Mouse (Mus musculus) thymus, adult 2 months (tissue): ENCODE measurements at regions not wholly inside any gene's neighbourhood (a gene's known extent, or its start where the extent isn't known, plus 50 kb on each side); places are given as distances from the start of the nearest gene placed in this dataset.

Experiments
- DNase-seq: peaks from one replicate; pipeline ENCODE4 v3.0.0; 2021
- H3K27ac ChIP-seq: fragments of 200-500 bp; 2 replicates; pipeline ENCODE4 v1.5.1; 2012; ENCODE audit warnings: low read length, control low read depth; ENCODE audit not compliant: control insufficient read depth, insufficient read depth
- H3K27me3 ChIP-seq: fragments of 200-500 bp; 2 replicates; pipeline ENCODE4 v1.6.1; 2012; ENCODE audit warnings: mild to moderate bottlenecking, low read length, moderate library complexity, mixed read lengths; ENCODE audit not compliant: control insufficient read depth, insufficient read depth
- H3K36me3 ChIP-seq: fragments of 200-500 bp; 2 replicates; pipeline ENCODE4 v1.6.1; 2012; ENCODE audit warnings: mild to moderate bottlenecking, low read length, moderate library complexity; ENCODE audit not compliant: control insufficient read depth, insufficient read depth
- H3K4me1 ChIP-seq: fragments of 200-500 bp; replicated peaks from 2 replicates; pipeline ENCODE4 v1.6.1; 2012; ENCODE audit warnings: low read length; ENCODE audit not compliant: control insufficient read depth, insufficient read depth
- H3K4me3 ChIP-seq: fragments of 200-500 bp; 2 replicates; pipeline ENCODE4 v1.5.1; 2012; ENCODE audit warnings: mild to moderate bottlenecking, low read length, control low read depth, moderate library complexity; ENCODE audit not compliant: control insufficient read depth, insufficient read depth
- CTCF ChIP-seq: fragments of 200-500 bp; IDR thresholded peaks from 2 replicates; pipeline ENCODE4 v1.5.1; 2012; ENCODE audit warnings: mild to moderate bottlenecking, control low read depth, low read length, moderate library complexity, borderline replicate concordance; ENCODE audit not compliant: control insufficient read depth, poor library complexity, insufficient read depth; ENCODE audit errors: extremely low read depth
- POLR2A ChIP-seq: fragments of 200-500 bp; IDR thresholded peaks from 2 replicates; pipeline ENCODE4 v1.6.1; 2012; ENCODE audit warnings: mild to moderate bottlenecking, low read length, control low read depth, moderate library complexity; ENCODE audit not compliant: control insufficient read depth, poor library complexity, insufficient read depth; ENCODE audit errors: extremely low read depth
- WGBS: fragments of 180-500 bp; shearing (Covaris S2); methylation state at CpG from one replicate; pipeline ENCODE4 v1.1.7; 2018; 5-methylcytosine and 5-hydroxymethylcytosine counted together

- Histone ChIP-seq H3K4me3 (no peak overlapping the region), H3K27me3 (no peaks in the 10 kb centered on the region), H3K36me3 (no peaks in the 10 kb centered on the region), H3K27ac (no peak overlapping the region), H3K4me1 (no peaks in the 10 kb centered on the region)
- DNase-seq, result no peak
- 94% methylated on average over 15 of the region's 15 CpGs for WGBS
- TF ChIP-seq POLR2A, result no peak
- TF ChIP-seq CTCF, result no peak
These were observed 398.1 kb downstream of the Cd83 start for GRCm38 (mm10) chr13:44182544-44183191.

- no peak for DNase-seq
- H3K4me3 ChIP-seq, result no peak overlapping the region
- no peak for TF ChIP-seq POLR2A
- no peak for TF ChIP-seq CTCF
- H3K27me3 ChIP-seq, result no peaks in the 10 kb centered on the region
- no peak overlapping the region for H3K27ac ChIP-seq
- H3K4me1 ChIP-seq, result peaks cover 5% of the 10 kb centered on the region
- no peaks in the 10 kb centered on the region for H3K36me3 ChIP-seq
- WGBS, result 95% methylated on average over 5 of the region's 5 CpGs
These were observed 410.8 kb downstream of the Cd83 start for GRCm38 (mm10) chr13:44195365-44195764.

- TF ChIP-seq CTCF, result no peak
- TF ChIP-seq POLR2A, result no peak
- Histone ChIP-seq H3K4me1 (peaks cover 23% of the 10 kb centered on the region), H3K4me3 (no peak overlapping the region), H3K27ac (no peak overlapping the region), H3K36me3 (no peaks in the 10 kb centered on the region), H3K27me3 (no peaks in the 10 kb centered on the region)
- DNase-seq, result no peak
- WGBS, result 88% methylated on average over 4 of the region's 4 CpGs
These were observed 421.5 kb downstream of the Cd83 start for GRCm38 (mm10) chr13:44206042-44206441.

- 93% methylated on average over 4 of the region's 4 CpGs for WGBS
- Histone ChIP-seq H3K4me1 (peaks cover 23% of the 10 kb centered on the region), H3K4me3 (no peak overlapping the region), H3K27me3 (no peaks in the 10 kb centered on the region), H3K36me3 (no peaks in the 10 kb centered on the region), H3K27ac (no peak overlapping the region)
- no peak for DNase-seq
- TF ChIP-seq CTCF (no peak), POLR2A (no peak)
These were observed 421.9 kb downstream of the Cd83 start for GRCm38 (mm10) chr13:44206448-44206847.

- H3K36me3 ChIP-seq, result no peaks in the 10 kb centered on the region
- H3K4me3 ChIP-seq, result no peak overlapping the region
- 91% methylated on average over 11 of the region's 11 CpGs for WGBS
- TF ChIP-seq CTCF, result no peak; the same call in 1 of the 2 replicates
- no peak for TF ChIP-seq POLR2A
- no peak for DNase-seq
- no peaks in the 10 kb centered on the region for H3K27me3 ChIP-seq
- no peak overlapping the region for H3K27ac ChIP-seq
- peaks cover 23% of the 10 kb centered on the region for H3K4me1 ChIP-seq
These were observed 422.9 kb downstream of the Cd83 start for GRCm38 (mm10) chr13:44207400-44208005.

GRCm38 (mm10) chr13:44209036-44209435, 424.5 kb downstream of the Cd83 start:
- Histone ChIP-seq H3K36me3 (no peaks in the 10 kb centered on the region), H3K4me1 (peaks cover 23% of the 10 kb centered on the region), H3K4me3 (no peak overlapping the region), H3K27me3 (no peaks in the 10 kb centered on the region), H3K27ac (no peak overlapping the region)
- TF ChIP-seq CTCF (no peak), POLR2A (no peak)
- WGBS, result 86% methylated on average over 11 of the region's 11 CpGs
- no peak for DNase-seq
